Mouse (Mus musculus): Measurements from ENCODE around the gene Brpf1.

The Brpf1 gene

GRCm38 (mm10) chr6:113352820-113353219 is 45.9 kb downstream of the Brpf1 start:
- DNase-seq (ENCODE audit: low spot score in 2 of 2), result no peak

- DNase-seq (ENCODE audit: low spot score in 2 of 2), result peak in 1 of 2 experiments; percentile 30
These were observed 46.8 kb downstream of the Brpf1 start for GRCm38 (mm10) chr6:113353696-113354095.

- DNase-seq (ENCODE audit: low spot score in 2 of 2), result no peak
These were observed 54.5 kb downstream of the Brpf1 start for GRCm38 (mm10) chr6:113361476-113361875.

- no peak for DNase-seq (ENCODE audit: low spot score in 2 of 2)
These were observed 55.3 kb downstream of the Brpf1 start for GRCm38 (mm10) chr6:113362241-113362640.

GRCm38 (mm10) chr6:113364518-113365135 is 57.7 kb downstream of the Brpf1 start:
- DNase-seq (ENCODE audit: low spot score in 2 of 2), result no peak

GRCm38 (mm10) chr6:113366639-113367038 is 59.7 kb downstream of the Brpf1 start:
- no peak for DNase-seq (ENCODE audit: low spot score in 2 of 2)

GRCm38 (mm10) chr6:113367574-113367973 is 60.6 kb downstream of the Brpf1 start:
- DNase-seq (ENCODE audit: low spot score in 2 of 2), result no peak

GRCm38 (mm10) chr6:113368124-113368523 is 61.2 kb downstream of the Brpf1 start:
- DNase-seq (ENCODE audit: low spot score in 2 of 2), result no peak

- DNase-seq (ENCODE audit: low spot score in 2 of 2), result no peak
These were observed 61.6 kb downstream of the Brpf1 start for GRCm38 (mm10) chr6:113368577-113368976.

- DNase-seq (ENCODE audit: low spot score in 2 of 2), result no peak
These were observed 63.4 kb downstream of the Brpf1 start for GRCm38 (mm10) chr6:113370194-113370929.

- DNase-seq (ENCODE audit: low spot score in 2 of 2), result no peak
These were observed 66.6 kb downstream of the Brpf1 start for GRCm38 (mm10) chr6:113373491-113373890.

Measured in heart, adult 9 months (tissue).